Mouse (Mus musculus): ENCODE measurements at regions not wholly inside any gene's neighbourhood (a gene's known extent, or its start where the extent isn't known, plus 50 kb on each side); places are given as distances from the start of the nearest gene placed in this dataset.

DNA sequence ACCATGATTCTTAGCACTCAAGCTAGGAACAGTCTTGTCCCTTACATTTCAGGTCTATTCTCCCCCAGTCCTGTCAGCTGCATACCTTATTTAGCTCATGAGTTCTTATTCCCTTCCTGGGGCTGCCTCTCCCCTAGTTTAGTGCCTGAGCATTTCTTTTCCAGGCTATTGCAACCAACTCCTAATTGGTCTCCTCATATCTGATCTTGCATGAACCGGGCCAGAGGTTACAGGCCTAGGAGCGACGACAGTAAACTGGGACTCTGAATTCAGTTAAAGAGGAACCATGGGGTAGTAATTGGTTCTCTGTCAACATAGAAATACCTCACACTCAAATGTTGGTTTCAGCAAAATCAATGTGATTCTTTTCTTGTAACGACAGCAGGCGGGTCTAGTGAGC, 195.9 kb downstream of the Kit start:
- DNase-seq (ENCODE audit: low spot score), result no peak

DNA sequence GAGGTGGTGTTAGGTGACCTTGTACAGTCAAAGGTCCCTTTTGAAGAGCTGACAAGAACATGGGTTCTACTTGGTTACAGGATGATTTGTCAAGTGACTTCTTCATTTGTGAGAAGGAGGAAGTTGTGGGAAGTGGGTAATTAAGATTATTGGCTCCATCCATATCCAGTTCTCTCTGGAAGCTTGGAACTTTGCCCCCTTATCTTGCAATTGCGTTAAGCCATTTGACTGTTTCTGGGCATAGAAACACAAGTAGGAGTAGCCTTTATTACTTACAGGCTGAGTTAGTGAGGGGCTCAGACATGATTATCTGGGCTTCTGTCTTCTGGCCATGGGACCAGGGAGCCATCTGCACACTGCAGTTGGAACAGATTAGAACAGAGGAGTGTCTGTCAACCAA, 192.5 kb downstream of the Kit start:
- DNase-seq (ENCODE audit: low spot score), result no peak

DNA sequence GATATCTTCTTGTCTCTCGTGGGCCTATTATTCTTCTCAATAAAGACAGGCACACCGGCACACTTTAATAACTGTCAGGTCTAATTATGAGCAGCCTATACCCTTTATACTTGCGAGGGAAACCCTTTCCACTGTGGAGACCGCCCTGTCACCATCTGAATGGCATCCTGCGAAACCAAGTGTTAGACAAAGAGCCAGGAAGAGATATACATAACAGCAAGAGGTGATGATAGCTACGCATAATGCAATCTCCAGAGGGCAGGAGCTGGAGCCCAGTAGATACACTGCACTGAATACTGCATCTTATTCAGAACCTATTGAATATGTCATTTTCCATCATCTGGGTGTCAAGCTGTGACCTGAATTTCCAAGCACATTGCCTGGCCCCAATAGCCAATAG, 187.7 kb downstream of the Kit start:
- DNase-seq (ENCODE audit: low spot score), result no peak

DNA sequence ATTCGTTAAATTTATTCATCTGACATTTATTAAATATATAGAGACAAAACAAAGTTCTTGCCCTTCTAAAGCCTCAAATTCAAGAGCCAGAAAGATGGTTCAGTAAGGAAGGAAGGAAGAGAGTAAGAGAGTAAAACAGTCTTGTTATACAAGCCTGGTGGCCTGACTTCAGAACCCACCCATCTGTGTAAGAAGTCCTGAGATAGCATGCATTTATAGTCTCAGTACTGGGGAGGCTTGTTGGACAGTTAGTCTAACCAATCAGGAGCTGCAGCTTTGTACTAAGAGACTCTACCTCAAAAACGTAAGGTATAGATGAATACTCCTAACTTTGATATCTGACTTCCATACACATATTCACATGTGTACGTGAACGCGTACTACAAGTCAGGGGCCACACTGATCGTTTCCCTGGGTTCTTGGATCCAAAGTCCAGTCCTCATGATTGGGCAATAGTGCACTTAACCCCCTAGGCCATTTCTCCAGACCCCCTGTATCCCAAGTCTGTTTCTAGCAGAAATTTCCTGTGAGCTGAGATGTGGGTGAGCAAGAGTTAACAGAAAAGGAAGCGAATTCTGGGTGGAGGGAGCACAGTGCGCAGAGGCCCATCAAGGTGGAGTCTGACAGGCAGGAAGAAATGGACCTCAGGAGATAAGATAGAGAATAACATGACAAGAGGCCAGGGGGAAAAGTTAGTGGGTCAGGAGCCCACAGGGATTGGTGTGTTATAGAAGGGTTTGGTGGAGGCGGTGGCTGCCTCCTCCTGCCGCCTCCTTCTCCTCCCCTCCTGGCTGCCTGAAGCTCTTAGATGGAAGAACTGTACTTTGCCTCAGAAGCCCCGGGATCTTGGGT, 187.0 kb downstream of the Kit start:
- no peak for DNase-seq (ENCODE audit: low spot score)

DNA sequence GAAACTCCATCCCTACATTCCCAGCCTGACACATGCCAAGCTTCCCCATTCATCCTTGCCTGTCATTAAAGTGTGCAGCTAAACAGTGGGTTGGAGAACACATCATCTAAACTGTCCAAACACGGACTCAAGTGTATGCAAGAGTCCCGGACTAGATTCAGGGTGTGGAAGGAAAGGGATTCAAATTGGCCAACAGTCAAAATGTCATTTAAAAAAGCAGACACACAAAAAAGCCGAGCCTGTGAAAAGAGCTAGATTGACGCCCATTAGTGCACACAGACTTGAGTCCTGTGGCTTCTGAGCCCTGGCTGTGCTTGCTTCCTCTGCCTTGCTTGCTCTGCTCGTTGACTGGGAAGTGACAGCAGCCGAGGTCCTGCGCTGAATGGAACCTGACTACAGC, 181.5 kb downstream of the Kit start:
- DNase-seq (ENCODE audit: low spot score), result no peak

DNA sequence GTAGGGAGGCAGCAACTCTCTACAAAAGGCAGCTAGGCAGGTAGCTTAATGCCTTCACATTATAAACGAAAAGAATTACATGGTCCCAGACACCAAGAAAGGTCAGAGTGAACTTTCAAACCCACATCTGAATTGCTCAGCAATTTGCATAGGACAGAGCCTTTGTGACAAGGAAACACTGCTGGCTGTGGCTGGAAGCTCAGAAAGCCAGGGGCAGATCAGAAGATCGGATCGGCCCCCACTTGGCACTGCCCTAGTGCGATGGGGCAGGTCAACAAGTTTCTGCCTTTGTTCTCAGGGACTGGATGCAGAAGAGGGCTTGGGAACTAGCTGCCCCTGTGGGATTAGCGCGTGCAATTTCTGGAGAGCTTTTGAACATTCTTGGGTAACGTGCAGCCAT, 179.6 kb downstream of the Kit start:
- DNase-seq (ENCODE audit: low spot score), result no peak

DNA sequence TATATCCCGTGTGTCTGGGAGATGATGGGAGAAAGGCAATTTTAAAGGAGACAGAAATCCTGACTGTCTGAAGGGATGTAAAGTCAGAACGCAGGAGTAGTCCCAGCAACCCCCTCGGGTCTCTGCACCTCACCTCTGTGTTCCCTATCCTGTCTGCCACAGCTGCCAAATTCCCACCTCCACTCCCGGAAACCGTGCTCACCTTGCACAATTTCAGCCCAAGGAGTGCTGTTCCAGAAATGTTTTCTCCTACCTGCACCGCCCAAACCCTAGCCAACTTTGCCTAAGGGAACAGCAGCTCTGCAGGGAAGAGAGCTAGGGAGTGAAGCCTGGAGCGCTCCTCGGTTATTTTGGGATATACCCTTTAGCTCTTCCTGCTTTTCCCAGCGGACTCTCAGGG, 170.6 kb downstream of the Kit start:
- no peak for DNase-seq (ENCODE audit: low spot score)

DNA sequence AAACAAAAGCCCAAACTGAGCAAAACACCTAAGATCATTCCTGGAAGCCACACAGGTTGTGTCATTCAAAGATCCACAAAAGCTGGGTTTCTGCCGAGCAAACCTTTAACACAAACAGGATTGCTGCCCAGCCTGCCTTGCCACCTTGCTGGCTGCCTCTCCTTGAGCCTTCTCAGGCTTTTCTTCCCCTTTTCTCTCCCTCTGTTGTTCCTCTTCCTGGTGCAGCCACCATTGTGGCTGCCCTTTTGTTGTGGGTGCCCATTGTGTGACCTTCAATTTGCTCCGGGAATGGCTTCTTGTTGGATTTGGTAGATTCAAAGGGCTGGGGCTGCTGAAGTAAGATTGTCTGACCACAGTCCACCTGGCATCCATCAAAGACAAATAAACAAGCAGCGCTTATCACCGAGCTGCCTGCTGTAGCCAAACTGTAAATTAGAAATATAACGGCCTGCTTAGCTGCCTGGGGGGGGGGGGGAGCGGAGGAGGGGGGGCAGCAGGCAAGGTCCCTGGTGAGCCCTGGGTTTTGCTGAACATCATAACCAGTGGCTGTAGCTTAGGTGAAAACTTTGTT, 169.8 kb downstream of the Kit start:
- no peak for DNase-seq (ENCODE audit: low spot score)

DNA sequence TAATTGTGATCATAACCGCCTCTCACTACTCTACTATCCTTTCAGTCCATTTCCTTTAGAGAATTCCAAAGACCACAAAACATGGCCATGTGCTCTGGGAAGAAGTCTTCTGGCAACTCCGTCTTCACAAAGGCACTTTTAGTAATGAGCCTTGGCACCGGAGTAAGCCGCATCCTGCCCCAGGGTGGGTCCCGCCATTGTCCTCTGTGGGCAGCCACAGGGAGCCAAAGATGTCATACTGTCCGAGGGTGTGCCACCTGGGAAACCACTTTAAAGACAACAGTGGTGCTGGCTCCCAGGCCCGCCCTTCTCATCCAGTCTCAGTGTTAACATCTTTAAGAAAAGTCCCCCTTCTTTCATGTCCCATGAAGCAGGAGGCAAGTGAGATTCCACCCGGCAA, 164.6 kb downstream of the Kit start:
- no peak for DNase-seq (ENCODE audit: low spot score)

DNA sequence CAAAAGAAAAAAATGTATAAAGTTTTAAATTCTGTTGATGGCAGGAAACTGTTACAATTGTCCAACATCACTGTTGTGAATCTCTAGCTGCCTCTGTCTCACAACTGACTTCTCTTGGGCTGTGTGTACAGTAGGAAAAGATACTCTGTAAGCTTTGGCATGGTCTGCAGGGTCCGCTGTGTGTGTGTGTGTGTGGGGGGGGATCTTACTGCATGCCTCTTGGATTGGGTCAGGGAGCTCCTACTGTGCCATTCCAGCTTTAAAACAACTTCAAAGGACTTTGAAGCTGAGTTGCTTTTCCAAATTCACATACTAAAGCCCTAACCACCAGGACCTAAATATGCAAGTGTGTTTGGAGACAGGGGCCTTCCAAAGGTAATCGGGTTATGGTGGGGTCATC, 163.7 kb downstream of the Kit start:
- no peak for DNase-seq (ENCODE audit: low spot score)

DNA sequence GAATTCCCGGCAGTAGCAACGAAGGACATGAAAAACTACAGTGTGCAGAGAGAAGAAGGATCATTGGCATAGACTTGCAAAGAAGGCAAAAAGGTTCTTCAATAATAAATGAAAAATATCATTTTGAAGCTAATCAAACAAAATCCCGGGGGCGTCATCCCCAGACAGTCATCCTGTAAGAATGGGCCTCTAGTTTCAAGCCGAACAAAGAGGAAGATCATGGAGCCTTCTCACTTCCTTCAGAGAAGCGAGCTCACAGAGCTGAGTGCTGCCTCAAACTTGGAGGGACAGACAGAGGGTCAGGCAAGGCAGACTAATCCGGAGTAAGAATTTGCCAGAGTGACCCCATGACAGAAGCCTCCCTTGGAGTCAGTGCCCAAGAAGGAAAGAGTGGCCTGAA, 163.0 kb downstream of the Kit start:
- DNase-seq (ENCODE audit: low spot score), result no peak

DNA sequence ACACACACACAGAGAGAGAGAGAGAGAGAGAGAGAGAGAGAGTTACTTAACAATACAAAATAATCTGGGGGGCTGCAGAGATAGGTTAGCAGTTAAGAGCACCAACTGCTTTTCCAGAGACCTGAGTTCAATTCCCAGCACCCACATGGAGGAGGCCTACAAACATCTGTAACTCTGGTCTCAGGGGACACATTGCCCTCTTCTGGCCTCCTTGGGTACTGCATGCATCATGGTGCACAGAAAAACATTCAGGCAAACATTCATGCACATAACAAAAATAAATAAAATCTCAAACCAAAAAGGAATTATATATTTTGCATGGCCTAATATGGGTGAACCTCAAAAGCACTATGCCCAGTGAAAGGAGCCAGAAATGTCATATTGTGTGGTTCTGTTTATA, 161.6 kb downstream of the Kit start:
- no peak for DNase-seq (ENCODE audit: low spot score)

DNA sequence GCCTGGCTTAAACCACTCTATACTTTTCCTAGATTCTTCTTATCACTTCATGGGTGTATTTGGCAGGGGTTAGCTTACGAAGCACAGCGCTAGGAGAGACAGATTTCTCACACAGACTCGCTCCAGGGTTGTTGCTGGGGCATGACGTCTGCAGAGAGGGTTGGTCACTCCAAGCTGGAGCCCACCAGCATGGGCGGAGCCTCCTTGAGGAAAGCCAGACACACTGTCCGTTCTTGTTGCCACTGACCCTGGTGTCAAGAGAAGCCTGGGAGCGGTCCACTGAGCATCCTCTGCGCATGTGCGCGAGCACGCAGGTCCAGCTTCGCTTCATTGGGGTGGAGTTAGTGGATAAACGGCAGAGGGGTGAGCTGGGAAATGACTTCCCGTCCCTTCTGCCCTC, 159.8 kb downstream of the Kit start:
- DNase-seq (ENCODE audit: low spot score), result no peak

DNA sequence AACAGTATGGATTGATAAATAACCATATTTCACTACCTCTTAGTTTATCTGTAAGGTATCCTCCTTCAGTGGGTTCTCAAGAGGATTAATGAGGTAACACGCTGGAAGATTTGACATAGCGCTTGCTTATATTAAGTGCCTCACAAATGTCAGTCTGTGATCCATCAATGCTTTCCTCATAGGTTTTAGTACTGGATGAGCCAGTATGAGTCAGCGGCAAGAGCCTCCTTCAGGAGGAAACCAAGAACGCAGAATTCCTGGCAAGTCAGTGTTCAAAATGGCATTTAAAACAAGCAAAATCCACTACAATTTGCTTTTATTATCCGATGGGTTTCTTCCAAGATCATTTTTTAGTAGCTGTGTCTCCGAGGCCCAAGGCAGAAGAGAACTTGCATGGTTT, 159.3 kb downstream of the Kit start:
- no peak for DNase-seq (ENCODE audit: low spot score)

DNA sequence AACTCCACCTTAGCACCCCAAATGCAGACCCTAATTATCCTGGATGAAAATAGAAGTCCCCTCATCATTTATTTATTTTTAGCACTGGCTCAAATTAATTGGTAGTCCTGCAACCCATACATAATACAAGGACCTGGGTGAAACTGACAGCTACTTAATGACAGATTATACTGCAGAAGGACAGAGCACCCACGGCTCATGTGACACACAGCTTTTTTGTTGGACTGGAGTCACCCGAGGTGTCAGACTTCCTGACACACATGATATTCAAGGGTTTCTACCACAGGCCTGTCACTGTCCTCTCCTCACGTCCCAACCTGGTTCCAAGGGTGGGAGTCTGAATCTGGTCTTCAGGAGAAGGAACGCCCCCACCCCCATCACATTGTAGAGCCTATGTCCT, 156.5 kb downstream of the Kit start:
- DNase-seq (ENCODE audit: low spot score), result no peak

DNA sequence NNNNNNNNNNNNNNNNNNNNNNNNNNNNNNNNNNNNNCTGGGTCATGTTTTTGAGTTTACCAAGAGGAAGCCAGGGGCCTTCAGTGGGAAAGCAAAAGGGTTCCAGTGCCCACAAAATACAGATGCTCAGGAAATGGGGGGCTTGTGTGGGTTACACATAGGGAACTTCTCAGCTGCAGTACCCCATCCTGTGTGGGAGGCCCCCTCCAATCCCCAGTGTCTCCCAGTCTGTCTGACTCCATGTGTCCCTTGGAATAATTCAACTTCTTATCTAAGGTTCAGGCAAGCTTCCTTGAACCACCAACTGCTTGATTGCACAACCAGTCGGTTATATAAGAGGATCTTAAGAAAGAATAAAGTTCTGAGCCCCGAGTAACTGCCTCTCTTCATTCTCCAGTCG, 156.0 kb downstream of the Kit start:
- no peak for DNase-seq (ENCODE audit: low spot score)

DNA sequence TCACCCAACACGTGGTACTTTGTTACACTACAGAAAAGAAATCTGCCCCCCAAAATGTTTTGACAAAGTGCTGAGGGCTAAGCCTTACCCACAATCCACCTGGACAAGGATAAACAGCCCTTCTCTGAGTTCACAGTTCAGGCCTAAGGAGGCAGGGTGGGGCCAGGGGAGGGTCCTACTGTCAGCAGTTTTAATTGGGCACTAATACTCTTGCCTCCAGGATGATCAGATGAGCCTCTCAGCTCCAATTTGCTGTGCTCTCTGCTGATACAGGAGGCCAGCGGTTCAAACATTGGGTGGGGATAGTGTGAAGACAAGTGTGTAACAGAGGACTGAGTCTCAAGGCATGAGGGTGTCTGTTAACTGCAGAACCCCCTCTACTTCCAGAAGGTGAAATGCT, 146.6 kb downstream of the Kit start:
- no peak for DNase-seq (ENCODE audit: low spot score)

DNA sequence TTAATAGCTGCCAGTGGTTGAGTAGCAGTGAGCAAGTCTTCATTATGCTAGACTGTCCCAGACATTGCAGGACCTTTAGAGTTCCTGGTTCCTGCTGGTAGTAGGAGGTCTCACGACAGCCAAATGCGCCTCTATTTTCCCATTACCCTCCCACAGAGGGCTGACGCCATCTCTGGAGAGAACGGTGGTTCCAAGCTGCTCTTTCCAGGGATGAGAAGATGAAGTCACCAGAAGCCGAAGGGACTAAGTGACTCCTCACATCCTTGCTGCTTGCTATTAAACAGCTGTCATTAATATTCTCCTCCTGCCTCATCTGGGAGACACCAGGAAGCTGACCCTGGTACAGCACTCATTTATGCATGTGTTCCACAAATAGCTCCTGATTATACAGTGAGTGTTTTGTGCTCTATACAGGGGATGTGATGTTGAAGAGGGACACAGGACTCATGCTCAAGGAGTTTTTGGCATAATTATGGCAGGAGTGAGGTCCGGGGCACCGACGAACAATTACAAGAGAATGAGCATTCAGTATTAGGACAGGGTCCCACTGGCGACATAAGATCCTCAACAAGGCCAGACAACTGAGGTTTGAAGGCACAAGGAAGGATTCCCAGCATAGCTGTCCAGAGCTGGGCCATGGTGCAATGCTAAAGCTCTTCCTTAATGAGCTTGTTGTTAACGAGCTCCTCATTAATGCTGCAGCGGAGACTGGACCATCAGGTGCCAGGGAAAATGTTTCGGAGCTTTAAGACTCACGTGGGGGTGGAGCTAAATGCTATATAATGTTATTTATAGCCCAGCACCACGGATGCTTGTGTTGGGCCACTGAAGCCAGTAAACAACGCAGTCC, 145.6 kb downstream of the Kit start:
- DNase-seq (ENCODE audit: low spot score), result no peak

DNA sequence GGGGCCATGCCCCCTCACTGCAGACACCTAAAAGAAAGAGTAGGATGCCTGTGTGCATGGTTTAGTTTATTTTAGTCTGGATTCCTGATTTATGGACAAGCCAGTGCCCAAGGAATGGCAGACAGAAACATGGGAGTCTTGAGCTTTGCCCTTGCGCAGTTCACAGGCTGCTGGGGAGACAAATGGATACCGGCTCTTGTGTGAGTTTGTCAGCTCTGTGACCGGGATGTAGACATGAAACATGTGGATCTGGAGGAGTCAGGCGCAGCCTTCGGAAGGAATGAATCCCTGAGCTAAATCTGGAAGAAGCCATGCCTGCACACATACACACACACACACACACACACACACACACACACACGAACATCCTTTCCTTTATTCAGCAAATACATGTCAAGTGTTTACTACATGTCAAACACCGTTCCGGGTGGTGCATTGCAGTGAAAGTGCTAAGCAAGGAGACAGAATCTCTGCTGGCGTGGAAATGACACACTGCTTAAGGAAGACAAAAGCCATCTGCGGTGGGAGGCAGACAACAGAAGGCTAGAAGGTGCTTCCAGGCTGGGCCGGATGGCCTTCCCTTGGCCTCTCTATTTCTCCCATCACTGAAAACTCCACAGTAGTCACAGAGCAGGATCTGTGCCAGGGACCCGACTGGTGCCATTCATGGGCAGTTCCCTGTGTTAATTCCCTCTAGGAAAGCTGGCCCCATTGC, 144.0 kb downstream of the Kit start:
- DNase-seq (ENCODE audit: low spot score), result no peak

Data from gastrocnemius, adult 18-20 months (tissue).